Mouse (Mus musculus) midbrain, embryonic 14.5 days (tissue): ENCODE data around the gene Gm21969. TPM values are rescaled to one million over a fixed set of nuclear protein-coding genes. Genes with fewer than 3 reads are reported as not detected.

Source experiments
- ATAC-seq: fragments of 200-750 bp; cut with Nextera tagmentation; 2 replicates; pipeline ENCODE4 v1.8.0; 2017; ENCODE audit warnings: moderate number of reproducible peaks, moderate library complexity; ENCODE audit not compliant: low FRiP score, low TSS enrichment
- DNase-seq: peaks from one replicate; pipeline ENCODE4 v3.0.0-alpha.2; 2015
- H3K27ac ChIP-seq: fragments of 300-500 bp; sonication (generic); replicated peaks from 2 replicates; pipeline ENCODE4 v1.5.1; 2014; ENCODE audit warnings: mild to moderate bottlenecking, low read depth, low read length, moderate library complexity
- H3K27me3 ChIP-seq: fragments of 300-500 bp; sonication (generic); 2 replicates; pipeline ENCODE4 v1.6.1; 2014; ENCODE audit warnings: low read length, control low read depth, mixed read lengths; ENCODE audit not compliant: control insufficient read depth, insufficient read depth
- H3K36me3 ChIP-seq: fragments of 300-500 bp; sonication (generic); 2 replicates; pipeline ENCODE4 v1.6.1; 2014; ENCODE audit warnings: low read length, control low read depth; ENCODE audit not compliant: control insufficient read depth, insufficient read depth
- H3K4me1 ChIP-seq: fragments of 300-500 bp; sonication (generic); 2 replicates; pipeline ENCODE4 v1.6.1; 2014; ENCODE audit warnings: mild to moderate bottlenecking, antibody characterized with exemption, low read length, control low read depth; ENCODE audit not compliant: control insufficient read depth, insufficient read depth
- H3K4me2 ChIP-seq: fragments of 300-500 bp; sonication (generic); 2 replicates; pipeline ENCODE4 v1.6.1; 2014; ENCODE audit warnings: mild to moderate bottlenecking, low read length, moderate library complexity
- H3K4me3 ChIP-seq: fragments of 300-500 bp; sonication (generic); replicated peaks from 2 replicates; pipeline ENCODE4 v1.5.1; 2014; ENCODE audit warnings: low read depth, low read length
- H3K9ac ChIP-seq: fragments of 300-500 bp; sonication (generic); replicated peaks from 2 replicates; pipeline ENCODE4 v1.6.1; 2014; ENCODE audit warnings: mild to moderate bottlenecking, low read length, moderate library complexity
- H3K9me3 ChIP-seq: fragments of 300-500 bp; sonication (generic); 2 replicates; pipeline ENCODE4 v1.6.1; 2016; ENCODE audit warnings: low read length, control low read depth, mixed read lengths; ENCODE audit not compliant: control insufficient read depth
- whole genome bisulfite sequencing: fragments of 180-500 bp; shearing (Covaris S2); extraction: QIAGEN DNeasy Blood & Tissue Kit; methylation state at CpG from one replicate; pipeline ENCODE4 v1.1.7; 2014; 5-methylcytosine and 5-hydroxymethylcytosine counted together
- polyA plus RNA-seq: library from polyadenylated mRNA; unstranded; fragments of >200 nt; fragmentation: Nextera tagmentation; extraction: Ambion mirVana; gene quantifications from 2 replicates; pipeline ENCODE4 v1.2.1, GENCODE M21; 2014

Gm21969 gene
- polyA plus RNA-seq, 1 experiment from 2014 or later = not detected

- no peak for ATAC-seq
- 89% methylated on average over 11 of the region's 11 CpGs for WGBS
Measured at GRCm38 (mm10) chr4:139605216-139605615, 2.2 kb downstream of the Gm21969 start.

GRCm38 (mm10) chr4:139606732-139607131, 3.7 kb downstream of the Gm21969 start:
- DNase-seq (no peak), ATAC-seq (no peak)
- H3K36me3 ChIP-seq = peaks cover 16% of the 10 kb centered on the region; the same call in 1 of the 2 replicates
- no peak overlapping the region for H3K4me3 ChIP-seq
- no peaks in the 10 kb centered on the region for H3K9me3 ChIP-seq
- no peaks in the 10 kb centered on the region for H3K27me3 ChIP-seq
- H3K27ac ChIP-seq = no peak overlapping the region
- H3K9ac ChIP-seq = no peak overlapping the region
- peaks cover 6% of the 10 kb centered on the region; the same call in 1 of the 2 replicates for H3K4me1 ChIP-seq
- 91% methylated on average over 5 of the region's 5 CpGs for WGBS
- no peak overlapping the region for H3K4me2 ChIP-seq

More at GRCm38 (mm10) chr4:139605216-139605615, 2.2 kb downstream of the Gm21969 start:
- H3K27ac ChIP-seq = no peak overlapping the region
- no peak overlapping the region for H3K4me2 ChIP-seq
- H3K36me3 ChIP-seq = peaks cover 16% of the 10 kb centered on the region; the same call in 1 of the 2 replicates
- no peaks in the 10 kb centered on the region for H3K27me3 ChIP-seq
- DNase-seq = no peak
- no peaks in the 10 kb centered on the region for H3K9me3 ChIP-seq
- H3K4me1 ChIP-seq = peaks cover 9% of the 10 kb centered on the region; the same call in 1 of the 2 replicates
- no peak overlapping the region for H3K4me3 ChIP-seq
- H3K9ac ChIP-seq = no peak overlapping the region

GRCm38 (mm10) chr4:139608975-139609374, 6.0 kb downstream of the Gm21969 start:
- Histone ChIP-seq H3K4me2 (no peak overlapping the region), H3K36me3 (peaks cover 23% of the 10 kb centered on the region), H3K27me3 (no peaks in the 10 kb centered on the region), H3K9ac (no peak overlapping the region), H3K4me1 (no peaks in the 10 kb centered on the region), H3K9me3 (no peaks in the 10 kb centered on the region; the same call in 1 of the 2 replicates), H3K27ac (no peak overlapping the region), H3K4me3 (no peak overlapping the region)
- 76% methylated on average over 4 of the region's 4 CpGs for WGBS
- DNase-seq = no peak
- ATAC-seq = no peak

- 35% methylated on average over 6 of the region's 6 CpGs for WGBS
- Histone ChIP-seq H3K27me3 (no peaks in the 10 kb centered on the region), H3K4me3 (no peak overlapping the region), H3K4me2 (no peak overlapping the region), H3K9ac (no peak overlapping the region), H3K27ac (0 out of 2 replicates have a peak overlapping the region, but pooled peaks have one; percentile 42), H3K9me3 (no peaks in the 10 kb centered on the region; the same call in 1 of the 2 replicates), H3K36me3 (peaks cover 23% of the 10 kb centered on the region), H3K4me1 (peaks cover 2% of the 10 kb centered on the region; the same call in 1 of the 2 replicates)
- ATAC-seq (no peak), DNase-seq (no peak)
Measured at GRCm38 (mm10) chr4:139610954-139611353, 8.0 kb downstream of the Gm21969 start.

GRCm38 (mm10) chr4:139611542-139611953, 8.6 kb downstream of the Gm21969 start:
- Histone ChIP-seq H3K9me3 (no peaks in the 10 kb centered on the region; the same call in 1 of the 2 replicates), H3K9ac (no peak overlapping the region; the same call in 1 of the 2 replicates), H3K4me1 (peaks cover 4% of the 10 kb centered on the region; the same call in 1 of the 2 replicates), H3K4me3 (no peak overlapping the region), H3K27me3 (no peaks in the 10 kb centered on the region), H3K4me2 (peak overlapping the region; percentile 41), H3K27ac (peak overlapping the region; percentile 42; the same call in 1 of the 2 replicates), H3K36me3 (peaks cover 19% of the 10 kb centered on the region)
- WGBS = 6% methylated on average over 10 of the region's 10 CpGs
- peak; percentile 65 for ATAC-seq
- DNase-seq = peak; percentile 90

GRCm38 (mm10) chr4:139614524-139615260, 11.7 kb downstream of the Gm21969 start:
- no peak overlapping the region for H3K27ac ChIP-seq
- H3K4me1 ChIP-seq = peaks cover 8% of the 10 kb centered on the region
- DNase-seq = no peak
- H3K9me3 ChIP-seq = no peaks in the 10 kb centered on the region; the same call in 1 of the 2 replicates
- H3K4me2 ChIP-seq = no peak overlapping the region
- no peak overlapping the region; the same call in 1 of the 2 replicates for H3K9ac ChIP-seq
- no peaks in the 10 kb centered on the region for H3K27me3 ChIP-seq
- 86% methylated on average over 21 of the region's 21 CpGs for WGBS
- no peak for ATAC-seq
- peaks cover 14% of the 10 kb centered on the region for H3K36me3 ChIP-seq
- H3K4me3 ChIP-seq = no peak overlapping the region

- peaks cover 8% of the 10 kb centered on the region for H3K4me1 ChIP-seq
- no peaks in the 10 kb centered on the region; the same call in 1 of the 2 replicates for H3K9me3 ChIP-seq
- H3K4me2 ChIP-seq = peak overlapping the region; percentile 64
- peak overlapping the region; percentile 60; the same call in 1 of the 2 replicates for H3K27ac ChIP-seq
- WGBS = 7% methylated on average over 24 of the region's 24 CpGs
- ATAC-seq = peak; percentile 57; the same call in 1 of the 2 replicates
- no peaks in the 10 kb centered on the region for H3K27me3 ChIP-seq
- peaks cover 14% of the 10 kb centered on the region for H3K36me3 ChIP-seq
- peak overlapping the region; percentile 41 for H3K4me3 ChIP-seq
- peak overlapping the region; percentile 48; the same call in 1 of the 2 replicates for H3K9ac ChIP-seq
- peak; percentile 76 for DNase-seq
Measured at GRCm38 (mm10) chr4:139616276-139617000, 13.5 kb downstream of the Gm21969 start.

- no peak overlapping the region for H3K9ac ChIP-seq
- no peak for DNase-seq
Measured at GRCm38 (mm10) chr4:139617001-139617364, 14.0 kb downstream of the Gm21969 start.

More at GRCm38 (mm10) chr4:139617001-139617364, 14.0 kb downstream of the Gm21969 start:
- H3K36me3 ChIP-seq = peaks cover 14% of the 10 kb centered on the region
- no peaks in the 10 kb centered on the region for H3K27me3 ChIP-seq
- no peaks in the 10 kb centered on the region; the same call in 1 of the 2 replicates for H3K9me3 ChIP-seq
- no peak for ATAC-seq
- peak overlapping the region; percentile 64 for H3K4me2 ChIP-seq
- H3K27ac ChIP-seq = no peak overlapping the region
- H3K4me3 ChIP-seq = peak overlapping the region; percentile 41; the same call in 1 of the 2 replicates
- WGBS = 50% methylated on average over 3 of the region's 3 CpGs
- peaks cover 8% of the 10 kb centered on the region for H3K4me1 ChIP-seq
